Mouse (Mus musculus) layer of hippocampus, adult 2 months (tissue): Measurements from ENCODE around the gene Tmem56. TPM values are rescaled to one million over a fixed set of nuclear protein-coding genes. Genes with fewer than 3 reads are reported as not detected.

Source experiments
- DNase-seq, 2 experiments: peaks; one replicate each; pipeline ENCODE4 v3.0.0; 2022; ENCODE audit warnings: low spot score in 2 of 2
- H3K27ac ChIP-seq: fragments of 200-600 bp; 2 replicates; pipeline ENCODE4 v1.8.1; 2022
- H3K4me3 ChIP-seq: fragments of 200-600 bp; 2 replicates; pipeline ENCODE4 v1.8.1; 2022; ENCODE audit warnings: mild to moderate bottlenecking
- CTCF ChIP-seq: fragments of 200-600 bp; conservative IDR thresholded peaks from 2 replicates; pipeline ENCODE4 v1.8.1; 2022; ENCODE audit warnings: antibody characterized with exemption, mild to moderate bottlenecking, moderate library complexity
- total RNA-seq, 2 experiments: library from RNA; stranded (reverse); gene quantifications; 2 replicates each; pipeline ENCODE4 v1.2.3; 2021

The Tmem56 gene
- total RNA-seq, 2 experiments from 2014 or later: 30.6 to 31.1 TPM

DNA sequence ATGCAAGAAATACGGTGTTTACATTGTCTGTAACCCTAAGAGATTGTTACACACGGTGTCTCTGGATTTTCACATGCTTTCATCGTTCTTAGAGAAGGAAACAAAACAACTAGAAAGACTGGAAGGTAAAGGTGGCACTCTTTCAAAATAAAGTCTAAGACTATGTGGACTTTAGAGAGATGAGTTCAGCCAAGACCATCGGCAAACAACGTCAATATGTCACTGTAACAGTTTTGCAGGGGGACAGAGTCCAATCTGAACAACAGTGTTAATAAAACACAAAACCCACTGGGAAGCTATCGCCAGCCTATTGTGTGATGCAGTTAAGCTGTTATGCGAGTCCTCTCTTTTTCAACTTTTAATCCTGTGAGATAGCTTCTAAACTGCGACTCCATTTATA is 114.3 kb downstream of the Tmem56 start:
- TF ChIP-seq CTCF: no peak
- no peak overlapping the region for H3K4me3 ChIP-seq

DNA sequence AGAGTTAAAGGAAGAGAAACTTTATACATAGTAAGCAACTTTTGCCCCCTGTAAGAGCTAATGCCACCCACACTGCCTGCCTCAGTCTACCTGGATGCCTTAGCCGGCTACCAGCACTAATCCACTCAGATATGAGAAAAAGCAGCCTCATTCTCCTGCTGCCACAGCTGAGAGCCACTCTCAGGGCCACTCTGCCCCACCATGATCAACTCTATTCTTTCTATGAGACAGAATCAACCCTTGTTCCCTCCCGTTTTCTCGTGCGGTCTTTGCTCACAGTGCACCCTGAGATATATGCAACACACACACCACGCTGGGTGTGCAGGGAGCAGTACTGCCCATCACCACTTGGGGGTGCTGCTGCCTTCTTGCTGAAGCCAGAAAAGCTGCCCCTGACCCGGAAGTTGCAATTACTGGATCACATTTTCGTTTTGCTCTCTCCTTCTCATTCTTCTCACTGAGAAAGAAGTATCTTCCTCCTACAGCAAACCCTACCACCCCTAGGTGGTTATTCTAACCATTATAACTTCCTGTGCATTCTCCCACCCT is 119.6 kb downstream of the Tmem56 start:
- DNase-seq: peak in 1 of 2 experiments; percentile 70
- peak; percentile 87 for TF ChIP-seq CTCF
- Histone ChIP-seq H3K27ac (no peak overlapping the region), H3K4me3 (no peak overlapping the region)

More for the DNA sequence above, 114.3 kb downstream of the Tmem56 start:
- no peak for DNase-seq
- H3K27ac ChIP-seq: no peak overlapping the region

DNA sequence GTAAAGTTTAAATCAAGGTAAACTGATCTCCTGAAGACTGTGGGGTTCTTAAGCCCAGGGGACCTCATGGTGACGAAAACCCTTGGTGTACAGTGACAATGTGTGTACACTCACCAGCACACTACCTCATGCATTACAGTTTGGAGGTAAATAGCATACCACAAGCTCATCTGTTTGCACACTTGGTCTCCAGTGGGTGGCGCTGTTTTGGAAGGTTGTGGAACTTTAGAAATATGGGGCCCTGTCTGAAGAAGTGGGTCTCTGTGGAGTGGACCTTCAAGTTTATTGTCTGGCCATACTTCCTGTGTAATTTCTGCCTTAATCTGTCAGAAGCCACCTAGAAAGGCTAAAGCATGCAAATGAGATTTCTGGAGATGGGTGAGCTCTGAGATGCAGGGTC is 121.2 kb downstream of the Tmem56 start:
- peak; percentile 61 for TF ChIP-seq CTCF
- H3K27ac ChIP-seq: no peak overlapping the region
- no peak for DNase-seq
- H3K4me3 ChIP-seq: no peak overlapping the region

DNA sequence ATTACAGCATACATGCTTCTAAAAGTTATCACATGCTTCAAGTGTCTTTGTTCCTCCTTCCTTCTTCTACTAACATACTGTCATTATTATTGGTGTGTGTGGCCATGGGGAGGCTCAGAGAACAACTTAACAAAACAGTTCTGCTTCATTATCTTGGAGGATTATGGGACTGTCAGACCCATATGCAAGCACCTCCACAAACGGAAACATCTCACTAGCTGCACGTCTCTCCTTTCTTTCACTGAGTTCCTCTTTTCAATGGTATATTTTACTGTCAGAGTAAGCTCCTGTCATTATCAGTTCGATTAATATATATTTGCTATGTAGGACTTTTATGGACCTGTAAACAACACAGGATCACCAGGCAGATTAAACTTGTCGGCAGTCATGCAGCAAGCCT is 122.5 kb downstream of the Tmem56 start:
- no peak for DNase-seq
- H3K4me3 ChIP-seq: no peak overlapping the region
- no peak for TF ChIP-seq CTCF

GRCm38 (mm10) chr3:121159566-121159965 is 123.3 kb downstream of the Tmem56 start:
- peak; percentile 11; the same call in 1 of the 2 replicates for TF ChIP-seq CTCF
- H3K4me3 ChIP-seq: peak overlapping the region; percentile 48
- H3K27ac ChIP-seq: peak overlapping the region; percentile 89
- DNase-seq: no peak

More for the DNA sequence above, 122.5 kb downstream of the Tmem56 start:
- H3K27ac ChIP-seq: peak overlapping the region; percentile 89; the same call in 1 of the 2 replicates

GRCm38 (mm10) chr3:121158901-121159351 is 124.0 kb downstream of the Tmem56 start:
- no peak for TF ChIP-seq CTCF
- DNase-seq: peak; percentile 48 to 49
- Histone ChIP-seq H3K27ac (peak overlapping the region; percentile 89), H3K4me3 (peak overlapping the region; percentile 48)

DNA sequence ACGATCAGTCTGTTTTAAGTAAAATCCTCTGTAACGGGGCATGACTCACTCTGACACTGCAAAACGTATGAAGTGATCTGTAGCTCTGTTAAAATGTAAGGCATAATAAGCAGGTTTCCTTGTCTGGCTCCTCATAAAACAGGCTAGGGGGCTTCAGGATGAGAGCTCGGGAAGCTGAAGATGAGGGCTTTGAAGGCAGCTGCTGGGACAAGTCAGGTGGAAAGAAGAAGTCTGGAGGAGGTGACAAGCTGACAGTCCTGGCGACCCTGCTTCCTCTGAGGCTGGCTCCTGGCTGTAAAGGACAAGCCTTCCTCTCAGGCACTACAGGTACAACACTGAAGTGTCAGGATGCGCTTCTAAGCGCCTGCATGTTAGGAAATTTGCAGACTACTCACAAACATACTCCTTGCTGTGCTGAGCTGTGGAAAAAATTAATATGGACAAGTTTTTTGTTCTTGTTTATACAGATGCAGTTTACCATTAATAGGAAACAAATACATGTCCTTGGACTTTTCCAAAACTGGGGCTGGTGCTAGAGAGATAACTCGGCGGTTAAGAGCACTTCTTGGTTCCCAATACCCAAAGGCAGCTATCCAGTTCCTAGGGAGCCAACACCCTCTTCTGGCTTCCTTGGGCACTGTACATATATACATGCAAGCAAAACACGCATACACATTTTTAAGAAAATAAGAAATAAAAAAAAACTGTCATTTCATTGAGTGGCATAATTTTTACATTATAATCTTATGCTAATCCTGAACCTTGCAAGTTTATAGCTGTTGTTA is 125.2 kb downstream of the Tmem56 start:
- Histone ChIP-seq H3K4me3 (peak overlapping the region; percentile 48), H3K27ac (peak overlapping the region; percentile 89)
- DNase-seq: no peak
- peak; percentile 42 for TF ChIP-seq CTCF

DNA sequence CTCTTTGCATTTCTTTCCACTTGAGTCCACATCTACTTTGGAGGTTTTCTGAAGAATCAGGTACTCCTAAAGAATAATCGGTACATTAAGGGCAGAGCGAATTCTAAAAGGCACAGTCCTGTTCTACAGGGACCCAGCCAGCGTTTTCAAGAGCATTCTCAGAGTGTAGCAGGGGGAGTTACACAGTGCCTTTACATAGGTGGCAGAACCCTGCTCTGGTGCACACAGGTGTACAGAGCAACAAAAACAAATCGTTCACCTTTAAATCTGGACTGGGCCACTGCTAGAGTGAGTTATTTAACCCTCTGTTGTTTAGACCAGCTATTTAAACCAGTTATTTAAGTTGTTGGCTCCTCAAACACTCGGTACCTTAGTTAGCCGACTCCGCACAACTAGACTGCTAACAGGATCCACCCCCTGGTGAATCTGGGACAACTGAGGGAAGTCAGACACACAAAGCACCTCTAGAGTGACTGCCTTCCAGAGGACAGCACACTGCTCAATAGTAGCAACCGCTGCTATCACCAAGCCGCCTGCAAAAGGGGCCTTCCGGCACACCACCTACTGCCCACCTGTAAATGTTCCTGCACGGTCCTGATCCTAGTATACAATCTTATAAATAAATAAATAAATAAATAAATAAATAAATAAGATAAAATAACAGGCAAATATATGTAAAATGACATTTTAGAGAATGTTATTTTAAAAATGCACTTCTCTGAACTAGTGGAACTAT is 126.3 kb downstream of the Tmem56 start:
- peak overlapping the region; percentile 89 for H3K27ac ChIP-seq

DNA sequence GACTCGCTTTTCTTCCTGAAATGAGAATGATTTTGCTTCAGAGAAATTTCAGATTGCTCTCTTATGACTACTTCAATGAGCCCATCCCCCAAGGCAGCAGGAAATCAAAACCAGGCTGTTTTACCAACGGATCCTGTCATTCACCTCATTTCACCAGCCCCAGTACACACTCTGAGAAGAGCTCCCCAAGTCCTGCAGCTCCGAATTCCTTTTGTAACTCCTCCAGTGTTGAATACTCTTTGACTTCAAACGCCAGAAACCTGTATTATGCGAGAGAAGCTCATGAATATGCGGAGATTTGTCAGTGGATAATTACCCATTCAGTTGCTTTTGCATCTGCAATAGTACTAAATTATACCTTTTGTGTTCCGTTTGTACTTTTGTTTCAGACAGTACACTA is 126.9 kb downstream of the Tmem56 start:
- no peak for TF ChIP-seq CTCF
- DNase-seq: no peak
- Histone ChIP-seq H3K4me3 (peak overlapping the region; percentile 48), H3K27ac (peak overlapping the region; percentile 89)

More for the DNA sequence above, 126.3 kb downstream of the Tmem56 start:
- TF ChIP-seq CTCF: no peak
- peak overlapping the region; percentile 48 for H3K4me3 ChIP-seq
- DNase-seq: no peak

Other genes starting within 250 kb of the Tmem56 start
- gene Rwdd3, start 111.4 kb downstream of the Tmem56 start, total RNA-seq: 10 to 100 TPM; 26.3 to 31.2 TPM
- 10 to 100 TPM in 1 of 2 experiments, 1 to 10 TPM in 1; 9.8 to 13.6 TPM for gene Alg14, start 8.7 kb upstream of the Tmem56 start, total RNA-seq
- 100 to 1,000 TPM in 1 of 2 experiments, 10 to 100 TPM in 1; 100.0 to 108 TPM for gene Cnn3, start 143.4 kb upstream of the Tmem56 start, total RNA-seq
- gene Slc44a3, start 249.3 kb upstream of the Tmem56 start, total RNA-seq: not detected